Mouse (Mus musculus) C2C12 (cell line): ENCODE measurements around the gene Arfip2. TPM values are rescaled to one million over a fixed set of nuclear protein-coding genes. Genes with fewer than 3 reads are reported as not detected.

Experiments used
- H3K27me3 ChIP-seq: one replicate; pipeline ENCODE4 v1.6.1; 2011; ENCODE audit not compliant: control insufficient read depth, insufficient read depth, insufficient read length
- H3K36me3 ChIP-seq: one replicate; pipeline ENCODE4 v1.6.1; 2011; ENCODE audit not compliant: control insufficient read depth, insufficient read depth
- H3K4me3 ChIP-seq: one replicate; pipeline ENCODE4 v1.5.1; 2011; ENCODE audit warnings: mild to moderate bottlenecking, control low read depth; ENCODE audit not compliant: poor library complexity, insufficient read depth, severe bottlenecking
- H3K79me2 ChIP-seq: one replicate; pipeline ENCODE4 v1.6.1; 2011; ENCODE audit not compliant: control insufficient read depth, insufficient read depth
- H3K79me3 ChIP-seq: one replicate; pipeline ENCODE4 v1.6.1; 2011; ENCODE audit warnings: low read depth, control low read depth
- H3ac ChIP-seq: one replicate; pipeline ENCODE3; 2011; ENCODE audit warnings: low read depth; ENCODE audit not compliant: control insufficient read depth, insufficient read length
- CEBPB ChIP-seq: IDR thresholded peaks from one replicate; pipeline ENCODE4 v1.6.1; 2011; ENCODE audit warnings: low read depth, mild to moderate bottlenecking, control low read depth, moderate library complexity
- CTCF ChIP-seq: IDR thresholded peaks from one replicate; pipeline ENCODE4 v1.5.1; 2011; ENCODE audit not compliant: control insufficient read depth, insufficient read depth, insufficient read length
- FOSL1 ChIP-seq: IDR thresholded peaks from one replicate; pipeline ENCODE4 v1.8.0; 2011; ENCODE audit warnings: mild to moderate bottlenecking, low read length; ENCODE audit not compliant: poor library complexity, insufficient read depth, severe bottlenecking
- MAX ChIP-seq: IDR thresholded peaks from one replicate; pipeline ENCODE4 v1.6.1; 2011; ENCODE audit warnings: mild to moderate bottlenecking, control low read depth
- MYOD1 ChIP-seq: IDR thresholded peaks from one replicate; pipeline ENCODE4 v1.6.1; 2011; ENCODE audit warnings: low read depth; ENCODE audit not compliant: control insufficient read depth, insufficient read length
- MYOG ChIP-seq: IDR thresholded peaks from one replicate; pipeline ENCODE4 v1.6.1; 2011; ENCODE audit not compliant: control insufficient read depth, insufficient read length; ENCODE audit errors: extremely low read depth
- USF1 ChIP-seq: IDR thresholded peaks from one replicate; pipeline ENCODE4 v1.6.1; 2011; ENCODE audit warnings: low read depth, mild to moderate bottlenecking, control low read depth, moderate library complexity
- polyA plus RNA-seq: library from polyadenylated mRNA; unstranded; fragments of >200 nt; fragmentation: generic; extraction: Trizol; gene quantifications from one replicate; pipeline ENCODE4 v1.2.1, GENCODE M21; 2012; ENCODE audit warnings: missing spikeins

Gene Arfip2
- polyA plus RNA-seq, 1 experiment = 68.2 TPM

GRCm38 (mm10) chr7:105608467-105608866 is 31.7 kb downstream of the Arfip2 start:
- Histone ChIP-seq H3K27me3 (no peaks in the 10 kb centered on the region), H3K36me3 (peaks cover 46% of the 10 kb centered on the region), H3K79me3 (no peaks in the 10 kb centered on the region), H3K4me3 (no peak overlapping the region), H3ac (no peak overlapping the region), H3K79me2 (no peaks in the 10 kb centered on the region)
- TF ChIP-seq FOSL1 (no peak), MAX (no peak), MYOD1 (no peak), CEBPB (no peak), USF1 (no peak), MYOG (no peak), CTCF (no peak)

GRCm38 (mm10) chr7:105602860-105603623 is 37.2 kb downstream of the Arfip2 start:
- Histone ChIP-seq H3K79me3 (no peaks in the 10 kb centered on the region), H3K79me2 (no peaks in the 10 kb centered on the region), H3K4me3 (no peak overlapping the region), H3K36me3 (no peaks in the 10 kb centered on the region), H3K27me3 (no peaks in the 10 kb centered on the region), H3ac (no peak overlapping the region)
- TF ChIP-seq CEBPB (no peak), CTCF (peak; percentile 32), MAX (no peak), MYOG (no peak), USF1 (no peak), FOSL1 (no peak)

- H3K79me3 ChIP-seq = no peaks in the 10 kb centered on the region
- no peak overlapping the region for H3K4me3 ChIP-seq
- H3K79me2 ChIP-seq = no peaks in the 10 kb centered on the region
- H3K27me3 ChIP-seq = no peaks in the 10 kb centered on the region
- no peak overlapping the region for H3ac ChIP-seq
- no peaks in the 10 kb centered on the region for H3K36me3 ChIP-seq
- no peak for TF ChIP-seq CEBPB
- no peak for TF ChIP-seq MYOG
- no peak for TF ChIP-seq FOSL1
- TF ChIP-seq MAX = no peak
- TF ChIP-seq USF1 = no peak
- no peak for TF ChIP-seq MYOD1
- TF ChIP-seq CTCF = no peak
Measured at GRCm38 (mm10) chr7:105590097-105590496, 50.1 kb downstream of the Arfip2 start.

- TF ChIP-seq MYOG = no peak
- no peak for TF ChIP-seq FOSL1
- TF ChIP-seq USF1 = no peak
- TF ChIP-seq CTCF = no peak
- no peak for TF ChIP-seq MYOD1
- TF ChIP-seq CEBPB = no peak
- no peak for TF ChIP-seq MAX
- Histone ChIP-seq H3K79me2 (no peaks in the 10 kb centered on the region), H3K27me3 (no peaks in the 10 kb centered on the region), H3K79me3 (no peaks in the 10 kb centered on the region), H3K36me3 (no peaks in the 10 kb centered on the region), H3K4me3 (no peak overlapping the region), H3ac (no peak overlapping the region)
Measured at GRCm38 (mm10) chr7:105588325-105588912, 51.8 kb downstream of the Arfip2 start.

Other genes starting within 250 kb of the Arfip2 start
- gene Fam160a2, start 240.4 kb downstream of the Arfip2 start, polyA plus RNA-seq = 16.0 TPM
- gene Cnga4, start 235.8 kb downstream of the Arfip2 start, polyA plus RNA-seq = not detected
- not detected for gene Cckbr, start 214.7 kb downstream of the Arfip2 start, polyA plus RNA-seq
- gene Cavin3, start 158.1 kb downstream of the Arfip2 start, polyA plus RNA-seq = 83.7 TPM
- gene Smpd1, start 86.1 kb downstream of the Arfip2 start, polyA plus RNA-seq = 27.9 TPM
- gene Apbb1, start 58.8 kb downstream of the Arfip2 start, polyA plus RNA-seq = 22.4 TPM
- 0.22 TPM for gene Hpx, start 40.3 kb downstream of the Arfip2 start, polyA plus RNA-seq
- 44.4 TPM for gene Trim3, start 6.8 kb downstream of the Arfip2 start, polyA plus RNA-seq
- gene Timm10b, start 360 bp downstream of the Arfip2 start, polyA plus RNA-seq = 203 TPM
- gene Gm45799, start 136 bp upstream of the Arfip2 start, polyA plus RNA-seq = 56.8 TPM
- 0.35 TPM for gene Dnhd1, start 10.4 kb upstream of the Arfip2 start, polyA plus RNA-seq
- 375 TPM for gene Ilk, start 96.2 kb upstream of the Arfip2 start, polyA plus RNA-seq
- gene Rrp8, start 97.0 kb upstream of the Arfip2 start, polyA plus RNA-seq = 35.8 TPM
- gene Taf10, start 103.9 kb upstream of the Arfip2 start, polyA plus RNA-seq = 327 TPM
- gene Tpp1, start 111.8 kb upstream of the Arfip2 start, polyA plus RNA-seq = 41.6 TPM
- gene Dchs1, start 147.2 kb upstream of the Arfip2 start, polyA plus RNA-seq = 1.8 TPM
- gene Mrpl17, start 170.7 kb upstream of the Arfip2 start, polyA plus RNA-seq = 554 TPM